Mouse (Mus musculus): ENCODE results near the gene Cbfa2t3. TPM values are rescaled to one million over a fixed set of nuclear protein-coding genes. Genes with fewer than 3 reads are reported as not detected.
"Not testable (repeated sequence)": the region's sequence is repeated elsewhere in the genome, so short reads cannot be mapped to it uniquely, and the experiment has no call there.

The Cbfa2t3 gene
- total RNA-seq, 2 experiments from 2014 or later = 16.0 to 35.4 TPM

DNA sequence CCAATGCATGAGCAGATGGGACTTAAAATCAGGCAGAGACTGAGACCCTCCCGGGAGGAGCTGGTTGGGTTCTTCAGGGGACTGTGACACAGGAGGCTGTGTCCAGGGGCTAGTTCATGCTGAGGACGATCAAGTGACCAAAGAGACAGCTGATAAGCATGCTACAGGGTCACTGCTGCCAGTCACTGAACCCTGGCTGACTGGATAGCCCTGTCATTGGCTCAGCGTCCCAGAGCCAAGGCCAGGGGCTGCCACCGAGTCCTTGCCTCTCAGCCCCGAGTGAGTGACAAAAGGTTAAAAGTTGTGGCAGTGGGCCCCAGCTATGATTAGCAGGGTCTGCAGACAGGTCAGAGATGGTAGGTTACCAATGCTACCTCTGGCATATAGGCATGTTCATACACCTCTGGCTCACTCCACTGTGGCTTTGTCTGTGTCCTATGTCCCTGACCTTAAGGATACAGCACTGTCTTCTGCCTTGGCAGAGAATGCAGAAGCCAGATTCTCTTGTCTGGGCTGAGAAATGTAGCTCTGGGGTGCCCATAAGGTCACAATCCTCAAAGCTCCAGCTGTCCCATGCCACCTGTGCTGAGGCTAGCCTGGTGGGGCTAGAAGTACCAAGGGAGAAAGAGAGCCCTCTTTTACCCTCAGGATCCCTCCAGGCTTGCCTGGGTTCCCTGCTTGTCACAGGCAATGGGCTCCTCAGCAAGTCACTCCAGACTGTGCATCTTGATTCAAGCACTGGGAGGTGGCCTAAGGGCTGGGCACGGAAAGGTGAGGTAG lies 54.5 kb downstream of the Cbfa2t3 start:
- ATAC-seq (replicated peaks; ENCODE audit: poor library complexity, severe bottlenecking) = no peak

DNA sequence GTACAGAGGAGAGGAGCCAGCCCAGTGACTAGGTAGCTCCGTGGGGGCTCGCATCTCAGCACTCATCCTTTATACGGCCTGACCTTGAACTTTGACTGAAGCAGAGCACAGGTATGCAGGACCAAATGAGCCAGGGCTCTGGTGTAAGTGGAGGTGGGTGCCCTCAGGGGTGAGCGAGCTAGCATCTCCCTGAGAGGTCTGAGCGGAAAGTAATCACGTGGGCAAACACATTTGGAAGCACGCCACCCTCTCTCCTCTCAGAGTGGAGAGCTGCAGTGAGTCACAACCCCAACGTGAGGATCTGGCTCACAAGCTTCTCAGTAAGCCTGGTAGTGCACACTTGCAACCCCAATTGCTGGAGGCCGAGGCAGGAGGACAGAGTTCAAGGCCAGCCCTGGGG lies 56.8 kb downstream of the Cbfa2t3 start:
- ATAC-seq (replicated peaks; ENCODE audit: poor library complexity, severe bottlenecking) = no peak

DNA sequence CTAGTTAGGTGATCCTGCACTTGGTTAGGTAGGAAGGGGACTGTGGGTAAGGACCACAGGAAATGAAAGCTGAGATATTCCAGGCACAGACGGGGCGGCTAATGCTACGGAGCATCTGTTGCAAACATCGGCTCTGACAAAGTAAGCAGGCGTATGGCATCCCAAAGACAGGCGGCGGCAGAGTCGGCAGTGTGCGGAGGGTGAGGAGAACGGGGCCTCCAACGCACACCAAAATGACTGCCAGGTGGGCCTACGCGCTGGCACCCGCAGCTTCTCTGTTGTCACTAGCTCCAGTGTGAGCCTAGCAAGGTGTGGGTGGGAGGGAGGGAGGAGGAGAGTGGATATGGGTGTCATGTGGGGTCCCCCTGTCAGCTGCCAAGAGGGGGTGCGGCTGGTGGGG lies 57.5 kb downstream of the Cbfa2t3 start:
- no peak for ATAC-seq (replicated peaks; ENCODE audit: poor library complexity, severe bottlenecking)

DNA sequence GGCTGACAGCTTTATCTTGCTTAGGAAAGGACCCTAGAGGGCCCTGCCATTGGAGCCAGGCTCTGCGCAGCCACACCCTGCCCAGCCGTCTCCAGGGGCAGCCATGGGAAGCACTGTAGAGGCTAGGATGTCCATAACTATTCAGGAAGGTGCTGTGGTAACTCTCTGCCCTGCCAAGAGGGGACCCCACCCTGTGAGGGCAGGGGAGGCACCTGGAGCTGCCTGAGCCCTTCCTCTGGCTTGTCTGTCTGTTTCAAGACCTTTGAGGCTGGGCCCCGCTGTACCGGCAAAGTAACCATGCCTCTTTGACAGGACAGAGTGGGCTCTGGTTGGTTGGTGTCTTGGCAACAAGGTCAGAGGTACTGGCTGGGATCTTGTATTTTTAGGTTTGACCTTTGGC lies 58.1 kb downstream of the Cbfa2t3 start:
- no peak for ATAC-seq (replicated peaks; ENCODE audit: poor library complexity, severe bottlenecking)

DNA sequence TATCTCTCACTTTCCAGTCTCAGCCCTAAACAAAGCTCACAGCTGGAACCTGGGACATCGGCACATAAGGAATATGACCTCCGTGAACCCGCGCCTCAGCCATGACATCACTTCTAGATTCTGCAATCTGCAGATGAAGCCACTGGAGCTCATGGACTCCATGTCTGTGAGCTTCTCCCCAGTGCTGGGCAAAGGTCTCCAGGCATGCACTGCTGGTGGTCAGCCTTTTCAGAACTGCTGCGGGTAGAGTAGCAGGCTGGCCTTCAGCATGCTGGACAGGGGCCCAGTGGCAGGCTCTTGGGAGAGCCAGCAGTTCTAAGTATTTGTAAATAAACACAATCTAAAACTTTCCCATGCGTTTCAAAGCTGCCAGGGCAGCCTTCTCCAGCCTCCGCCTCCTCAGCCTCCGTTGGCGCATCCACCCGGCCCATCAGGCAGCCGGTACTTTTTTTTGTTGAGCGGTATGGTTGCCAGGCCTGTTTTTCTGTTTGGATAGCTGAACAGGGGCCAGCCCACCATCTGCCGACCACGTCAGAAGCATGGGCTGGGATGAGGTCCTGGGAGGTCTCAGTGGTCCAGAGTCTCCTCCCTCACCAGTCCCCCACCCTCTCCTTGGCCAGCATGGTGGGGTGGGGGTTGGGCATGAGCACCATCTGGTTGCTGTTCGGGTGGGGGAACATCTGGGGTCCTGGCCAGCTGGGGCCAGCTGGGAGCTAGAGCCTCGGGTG lies 59.2 kb downstream of the Cbfa2t3 start:
- ATAC-seq (replicated peaks; ENCODE audit: poor library complexity, severe bottlenecking) = no peak

DNA sequence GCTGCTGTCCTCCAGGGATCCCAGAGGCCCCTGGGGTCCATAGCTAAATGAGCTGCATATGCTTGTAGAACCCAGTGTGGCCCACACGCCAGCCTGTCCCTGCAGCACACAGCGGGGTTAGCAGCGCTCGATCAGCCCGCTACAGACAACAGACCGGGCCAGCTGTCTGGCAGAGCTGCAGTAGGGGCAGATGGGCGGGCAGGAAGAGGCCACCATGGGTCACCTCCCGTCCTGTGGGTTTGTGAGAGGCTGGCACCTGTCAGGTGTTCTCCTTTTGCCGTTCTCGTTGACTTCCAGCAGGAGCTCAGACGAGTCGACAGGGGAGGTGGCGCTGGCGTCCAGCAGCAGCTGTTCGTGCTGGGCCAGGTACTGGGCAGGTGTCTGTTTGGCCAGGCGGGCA lies 60.3 kb downstream of the Cbfa2t3 start:
- no peak for ATAC-seq (replicated peaks; ENCODE audit: poor library complexity, severe bottlenecking)

DNA sequence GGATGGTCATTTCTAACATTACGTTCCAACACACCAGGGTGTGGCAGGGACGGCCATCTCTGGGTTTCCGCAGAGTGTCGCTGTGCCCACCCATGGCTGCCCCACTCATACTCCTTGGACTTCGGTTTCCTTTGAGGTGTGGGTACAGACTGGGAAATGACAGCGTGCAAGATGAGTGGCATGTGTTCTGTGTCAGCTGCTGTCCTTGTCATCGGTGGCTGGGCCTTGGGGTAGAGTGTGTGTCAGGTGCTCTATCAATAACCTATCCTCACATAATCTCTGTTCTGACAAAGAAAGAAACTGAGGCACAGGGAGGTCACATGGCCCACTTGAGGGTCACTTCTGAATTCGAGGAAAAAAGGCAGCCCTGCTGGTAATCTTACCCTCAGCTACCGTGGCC lies 61.7 kb downstream of the Cbfa2t3 start:
- ATAC-seq (replicated peaks; ENCODE audit: poor library complexity, severe bottlenecking) = no peak

DNA sequence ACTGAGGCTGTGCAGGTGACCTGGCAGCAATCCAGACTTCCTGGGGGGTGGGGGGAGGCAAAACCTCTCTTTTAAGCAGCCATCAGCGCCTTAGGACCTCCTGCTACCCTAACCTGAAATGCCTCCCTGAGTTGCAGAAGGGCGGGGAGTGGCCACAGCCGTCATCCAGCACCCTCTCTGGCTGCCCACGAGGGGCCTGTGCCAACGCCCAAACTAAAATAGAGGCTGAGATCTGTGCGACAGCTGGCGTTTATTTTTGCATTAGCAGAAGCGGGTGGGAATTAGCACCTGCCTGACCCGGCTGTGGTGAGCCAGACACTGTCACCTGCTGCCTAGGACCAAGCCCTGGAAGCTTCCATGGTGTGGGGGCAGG lies 62.1 kb downstream of the Cbfa2t3 start:
- no peak for ATAC-seq (replicated peaks; ENCODE audit: poor library complexity, severe bottlenecking)

DNA sequence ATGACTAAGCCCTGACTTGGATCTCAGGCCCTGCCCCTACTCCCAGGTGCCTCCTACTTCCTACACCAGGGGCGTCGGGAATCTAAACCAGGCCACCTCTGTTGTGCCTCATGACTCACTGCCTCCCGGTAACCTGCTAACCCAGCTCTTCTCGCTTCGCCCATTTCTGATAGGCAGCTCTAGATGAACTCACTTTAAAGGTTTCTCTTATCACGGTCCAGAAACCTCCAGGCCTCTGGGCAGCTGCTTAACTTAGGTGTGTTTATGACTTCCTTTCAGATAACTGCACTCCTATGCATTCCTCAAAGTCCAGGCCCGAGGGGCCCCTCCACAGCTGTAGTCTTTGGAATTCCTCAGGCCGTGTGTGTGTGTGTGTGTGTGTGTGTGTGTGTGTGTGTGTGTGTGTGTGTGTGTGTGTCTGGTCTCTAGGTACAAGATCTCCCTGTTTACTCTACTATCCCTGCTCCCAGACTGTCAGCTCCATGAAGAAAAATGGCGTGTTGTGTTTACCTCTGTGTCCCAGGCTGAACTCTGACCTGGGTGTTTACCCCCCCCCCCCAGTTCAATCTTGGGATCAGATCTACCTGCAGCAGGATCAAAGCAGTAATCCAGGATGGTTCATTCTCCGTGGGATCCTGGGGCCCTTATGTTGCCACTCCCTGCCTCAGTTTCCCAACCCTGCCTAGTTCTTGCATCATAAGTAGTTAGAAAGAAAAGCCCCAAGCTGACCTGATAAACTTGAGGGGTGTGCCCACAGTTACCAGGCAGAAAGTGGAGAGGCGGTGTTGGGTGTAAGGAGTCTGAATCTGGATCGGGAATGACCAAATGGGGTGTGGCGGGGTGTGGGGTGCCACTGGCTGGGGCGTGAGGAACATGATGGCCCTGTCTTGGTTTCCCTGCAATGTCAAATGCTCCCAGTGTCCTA lies 62.8 kb downstream of the Cbfa2t3 start:
- ATAC-seq (replicated peaks; ENCODE audit: poor library complexity, severe bottlenecking) = no peak

DNA sequence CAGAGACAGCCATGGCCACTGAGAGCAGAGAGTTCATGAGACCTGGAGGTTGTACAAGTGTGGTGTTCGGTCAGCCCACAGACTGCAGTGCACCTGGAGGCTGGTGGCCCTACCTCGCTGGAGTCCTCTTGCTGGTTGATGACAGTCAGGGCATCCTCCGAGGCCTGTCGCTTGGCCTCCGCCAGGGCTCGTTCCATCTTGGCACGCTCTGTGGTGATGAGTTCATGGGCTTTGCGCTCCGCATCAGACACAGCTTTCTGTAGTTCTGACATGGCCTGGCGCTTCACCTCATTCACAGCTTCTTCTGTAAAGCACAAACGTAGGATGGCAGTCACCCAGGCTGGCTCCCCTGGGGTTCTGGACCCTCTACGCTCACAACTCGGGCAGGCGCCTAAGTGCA lies 65.7 kb downstream of the Cbfa2t3 start:
- no peak for ATAC-seq (replicated peaks; ENCODE audit: poor library complexity, severe bottlenecking)

DNA sequence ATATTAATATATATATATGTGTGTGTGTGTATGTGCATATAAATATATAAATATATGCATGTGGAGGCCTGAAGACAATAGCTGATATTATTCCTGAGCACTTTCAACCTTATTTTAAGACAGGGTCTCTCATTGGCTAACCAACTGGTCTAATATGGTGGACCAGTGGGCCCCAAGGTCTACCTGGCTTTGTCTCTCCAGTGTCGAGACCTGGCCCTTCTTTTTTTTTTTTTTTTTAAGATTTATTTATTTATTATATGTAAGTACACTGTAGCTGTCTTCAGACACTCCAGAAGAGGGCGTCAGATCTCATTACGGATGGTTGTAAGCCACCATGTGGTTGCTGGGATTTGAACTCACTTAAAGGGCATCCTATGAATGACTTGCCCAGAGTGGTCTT lies 66.8 kb downstream of the Cbfa2t3 start:
- not testable (repeated sequence) for ATAC-seq (replicated peaks; ENCODE audit: poor library complexity, severe bottlenecking)

DNA sequence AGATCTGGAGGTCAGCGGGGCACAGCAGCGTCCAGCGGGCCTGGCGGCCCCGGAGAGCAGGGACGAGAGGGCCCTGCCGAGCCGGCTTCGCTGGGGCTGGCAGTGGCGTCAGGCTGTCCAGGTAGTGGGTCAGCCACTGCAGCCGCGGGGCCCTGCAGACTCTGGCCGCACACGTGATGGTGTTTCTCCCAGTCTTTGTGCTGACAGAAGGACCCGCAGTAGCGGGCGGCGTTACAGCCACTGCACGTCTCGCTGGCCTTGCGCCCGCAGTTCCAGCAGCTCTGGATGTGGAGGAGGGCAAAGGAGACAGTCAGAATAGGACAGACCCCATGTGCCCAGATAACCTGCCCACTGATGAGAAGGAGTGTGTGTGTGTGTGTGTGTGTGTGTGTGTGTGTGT lies 68.2 kb downstream of the Cbfa2t3 start:
- ATAC-seq (replicated peaks; ENCODE audit: poor library complexity, severe bottlenecking) = no peak

DNA sequence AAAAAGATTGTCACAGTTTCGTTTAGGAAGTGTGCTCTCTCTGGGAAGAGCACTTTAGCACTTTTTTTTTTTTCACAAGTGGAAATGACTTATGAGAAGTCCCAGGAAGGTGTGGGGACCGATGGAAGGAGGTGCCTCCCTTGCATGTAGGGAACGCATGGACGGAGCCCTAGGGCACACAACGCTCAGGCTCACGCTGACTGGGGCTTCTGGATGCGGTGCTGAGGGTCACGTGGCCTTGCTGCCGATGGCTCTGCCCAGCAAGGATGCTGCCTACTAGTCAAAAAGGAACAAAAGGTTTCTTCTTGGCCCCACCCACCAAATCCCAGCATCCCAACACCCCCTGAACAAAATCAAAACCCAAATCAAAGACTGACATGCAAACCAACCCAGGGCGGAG lies 69.5 kb downstream of the Cbfa2t3 start:
- ATAC-seq (replicated peaks; ENCODE audit: poor library complexity, severe bottlenecking) = no peak

DNA sequence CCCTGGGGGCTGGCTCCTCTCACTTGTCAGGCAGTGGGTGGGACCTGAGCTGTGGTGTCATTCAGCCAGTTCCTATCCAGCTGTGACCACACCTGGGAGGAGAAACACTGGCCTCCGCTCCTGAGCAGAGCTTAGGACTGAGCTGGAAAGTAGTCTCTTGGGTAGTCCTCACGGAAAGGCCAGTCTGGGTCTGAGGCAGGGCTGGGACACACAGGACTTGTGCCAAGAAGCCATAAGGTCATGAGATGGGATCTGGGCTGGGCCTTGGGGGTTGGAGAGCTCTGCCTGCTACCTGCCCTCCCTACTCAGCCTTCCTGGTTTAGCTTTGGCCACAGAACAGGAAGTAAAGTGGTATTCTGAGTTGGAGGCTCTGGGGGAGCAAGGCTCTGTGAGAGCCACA lies 72.0 kb downstream of the Cbfa2t3 start:
- peak; percentile 43 for ATAC-seq (replicated peaks; ENCODE audit: poor library complexity, severe bottlenecking)

DNA sequence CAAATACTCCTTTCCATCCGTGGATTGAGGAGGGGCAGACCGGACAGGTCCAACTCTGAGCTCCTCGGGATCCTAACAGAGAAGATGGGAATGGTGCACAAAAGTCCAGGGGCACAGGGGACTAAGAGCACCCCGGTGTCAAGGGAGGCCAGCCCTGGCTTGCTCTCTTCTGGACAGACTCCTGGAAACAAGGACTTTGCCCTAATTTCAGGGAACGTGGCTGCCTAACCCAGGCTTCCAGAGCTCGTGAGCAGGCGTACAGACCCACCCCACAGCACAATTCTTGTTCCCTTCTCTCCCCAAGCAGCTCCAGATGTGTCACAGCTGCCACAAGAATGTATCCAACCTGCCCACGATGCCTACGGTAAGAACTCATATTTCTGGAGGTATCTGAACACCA lies 73.1 kb downstream of the Cbfa2t3 start:
- no peak for ATAC-seq (replicated peaks; ENCODE audit: poor library complexity, severe bottlenecking)

DNA sequence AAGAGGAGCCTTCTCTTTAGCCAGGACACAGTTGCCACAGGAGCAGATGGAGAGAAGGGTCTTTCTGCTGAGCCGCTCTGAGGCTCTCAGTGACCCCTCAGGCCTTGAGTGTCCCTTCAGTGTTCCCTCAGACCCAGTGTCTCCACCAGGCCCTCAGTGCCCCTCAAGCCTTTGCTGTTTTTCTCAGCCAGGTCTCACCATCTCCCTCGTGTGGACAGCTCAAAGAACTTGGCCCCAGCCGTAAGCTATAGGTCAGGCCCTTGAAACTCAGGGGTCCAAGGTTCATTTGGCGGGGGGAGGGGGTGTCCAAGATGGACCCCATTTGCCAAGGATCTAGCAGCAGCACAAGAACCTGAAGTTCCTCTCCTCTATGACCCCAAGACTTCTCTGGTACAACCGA lies 74.3 kb downstream of the Cbfa2t3 start:
- no peak for ATAC-seq (replicated peaks; ENCODE audit: poor library complexity, severe bottlenecking)

DNA sequence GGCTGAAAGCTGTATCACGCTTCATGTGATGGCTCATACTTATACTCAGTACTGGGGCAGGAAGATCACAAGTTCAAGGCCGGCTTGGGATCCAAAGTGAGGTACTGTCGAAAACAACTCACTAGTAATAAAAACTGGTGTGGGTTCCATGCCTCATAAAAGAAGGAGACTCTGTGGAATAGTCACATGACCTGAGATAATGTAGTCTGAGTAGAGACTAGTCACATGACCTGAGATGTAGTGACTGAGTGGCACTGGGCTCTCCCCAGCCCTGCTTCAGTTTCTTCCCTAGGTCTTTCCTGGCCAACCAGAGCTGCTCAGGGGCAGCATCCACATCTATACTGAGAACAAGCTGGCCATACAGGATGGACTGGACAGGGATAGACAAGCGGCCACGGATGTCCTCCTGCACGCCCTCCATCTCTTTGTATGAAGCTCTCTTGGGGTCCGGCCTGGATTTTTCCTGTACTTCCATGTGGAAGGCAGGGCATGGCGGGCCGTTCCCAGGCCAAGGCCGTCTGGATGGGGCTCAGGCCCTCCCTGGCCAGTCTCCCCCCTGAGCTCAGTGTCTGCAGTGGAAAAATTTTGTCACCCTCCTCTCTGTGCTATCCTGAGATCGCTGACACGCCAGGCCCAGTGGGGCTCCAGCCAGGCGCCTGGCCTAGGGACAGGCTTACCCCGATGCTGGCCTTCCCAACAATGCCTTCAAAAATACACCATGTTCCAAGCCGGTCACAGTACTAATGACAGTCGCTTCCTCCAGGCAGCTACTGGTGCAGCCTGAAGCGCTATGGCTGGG lies 74.9 kb downstream of the Cbfa2t3 start:
- ATAC-seq (replicated peaks; ENCODE audit: poor library complexity, severe bottlenecking) = no peak

DNA sequence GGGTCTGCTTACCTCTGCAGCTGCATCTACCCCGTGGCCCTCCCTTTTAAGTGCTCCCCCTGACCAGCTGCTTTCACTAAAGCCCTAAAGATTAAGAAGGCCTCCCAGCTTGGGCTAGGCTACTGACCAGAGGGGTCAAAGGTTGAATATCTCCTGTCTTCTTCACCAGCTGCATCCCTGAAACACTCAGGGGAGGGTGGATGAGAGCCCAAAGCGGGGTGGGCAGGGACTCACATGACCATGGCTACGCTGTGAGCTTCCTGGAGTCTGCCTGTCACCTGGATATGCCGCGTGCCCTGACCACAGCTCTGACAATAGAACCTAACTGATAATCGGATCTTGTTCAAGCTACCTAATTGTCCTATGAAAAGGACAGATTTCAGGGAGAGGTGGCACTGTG lies 76.2 kb downstream of the Cbfa2t3 start, which contains the start of gene Pabpn1l:
TSS of gene Pabpn1l (minus strand) at position 13 of the 400 bp plus-strand sequence.
- no peak for ATAC-seq (replicated peaks; ENCODE audit: poor library complexity, severe bottlenecking)

DNA sequence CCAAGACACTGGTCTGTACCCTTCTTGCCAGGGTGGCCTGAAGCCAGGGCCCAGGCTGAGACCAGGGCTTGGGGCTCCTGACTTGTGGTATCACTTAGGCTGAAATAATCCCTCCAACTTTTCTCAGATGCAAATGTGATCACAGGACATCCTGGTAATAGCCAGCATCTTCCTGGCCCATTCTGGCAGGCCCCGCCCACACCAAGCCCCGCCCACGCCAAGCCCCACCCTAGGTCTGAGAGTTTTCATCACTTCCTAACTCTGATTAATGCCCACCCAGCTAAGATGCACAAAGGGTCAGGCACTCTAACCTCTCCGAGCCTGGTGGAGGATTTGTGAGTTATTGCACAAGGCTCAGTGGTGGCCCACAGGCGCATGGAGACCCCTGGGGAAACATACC lies 78.5 kb downstream of the Cbfa2t3 start:
- ATAC-seq (replicated peaks; ENCODE audit: poor library complexity, severe bottlenecking) = no peak

Data from granulocyte monocyte progenitor cell, adult 5-6 weeks (primary cell).